Mouse (Mus musculus) right cerebral cortex, postnatal 10 days (tissue): ENCODE measurements at regions not wholly inside any gene's neighbourhood (a gene's known extent, or its start where the extent isn't known, plus 50 kb on each side); places are given as distances from the start of the nearest gene placed in this dataset.

Experiments
- DNase-seq, 2 experiments: peaks; one replicate each; pipeline ENCODE4 v3.0.0; 2021; ENCODE audit warnings: low spot score in 2 of 2

DNA sequence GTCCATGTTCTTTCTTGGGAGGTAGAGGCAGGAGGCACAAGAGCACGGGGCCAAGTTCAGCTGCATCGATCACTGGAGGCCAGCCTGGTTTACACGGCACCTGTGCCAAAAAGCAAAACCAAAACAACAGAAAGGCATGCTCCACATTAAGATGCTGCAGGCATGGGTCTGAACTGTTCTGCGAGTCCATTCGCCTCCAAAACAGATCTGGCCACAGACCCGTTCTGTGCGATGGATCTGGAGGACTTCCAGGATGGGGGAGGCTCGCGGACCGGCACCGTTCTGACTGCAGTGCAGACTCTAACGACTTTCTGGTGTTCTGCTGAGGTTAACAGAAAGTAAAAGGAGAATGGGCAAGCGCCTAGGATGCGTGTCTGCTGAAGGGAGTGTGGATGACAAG is 52.3 kb downstream of the A230072I06Rik start:
- DNase-seq: peak; percentile 48 to 60

DNA sequence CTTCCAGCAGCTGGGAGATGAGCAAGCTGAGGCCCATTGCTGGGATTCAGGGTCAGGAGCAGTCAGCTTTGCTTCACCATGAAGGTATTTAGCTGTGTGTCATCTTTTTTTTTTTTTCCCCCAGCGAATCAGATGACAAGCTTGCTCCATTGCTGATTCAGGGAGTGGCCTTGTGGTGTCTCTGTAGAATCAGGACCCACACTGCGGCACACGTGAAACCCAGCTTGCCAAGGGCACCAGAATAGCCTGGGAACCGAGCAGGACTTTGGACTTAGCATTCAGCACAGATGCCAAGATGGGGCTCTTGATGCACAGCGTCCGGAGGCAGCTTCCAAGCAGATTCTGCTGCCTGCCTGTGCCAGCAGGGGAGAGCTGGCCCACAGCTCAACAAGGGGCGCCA is 53.0 kb downstream of the A230072I06Rik start:
- peak; percentile 67 to 69 for DNase-seq

DNA sequence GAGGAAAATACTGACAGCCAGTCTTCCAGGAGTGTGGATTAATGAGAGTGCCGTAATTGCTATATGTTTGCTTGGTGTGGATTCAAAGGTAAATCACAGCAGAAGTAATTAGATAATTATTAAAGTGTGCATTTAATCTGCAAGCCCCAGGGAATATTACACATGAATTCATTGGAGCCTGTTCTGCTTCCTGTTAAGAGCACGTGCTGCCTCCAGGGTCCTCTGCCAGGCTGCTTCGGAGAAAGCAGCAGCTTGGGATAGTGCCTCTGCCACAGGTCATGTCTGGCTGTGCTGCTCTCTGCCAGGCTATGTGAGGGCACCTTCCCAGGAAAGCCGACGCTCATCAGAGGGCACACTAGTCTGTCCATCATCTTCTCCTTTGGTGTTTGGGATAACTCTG is 55.5 kb downstream of the A230072I06Rik start:
- DNase-seq: no peak

DNA sequence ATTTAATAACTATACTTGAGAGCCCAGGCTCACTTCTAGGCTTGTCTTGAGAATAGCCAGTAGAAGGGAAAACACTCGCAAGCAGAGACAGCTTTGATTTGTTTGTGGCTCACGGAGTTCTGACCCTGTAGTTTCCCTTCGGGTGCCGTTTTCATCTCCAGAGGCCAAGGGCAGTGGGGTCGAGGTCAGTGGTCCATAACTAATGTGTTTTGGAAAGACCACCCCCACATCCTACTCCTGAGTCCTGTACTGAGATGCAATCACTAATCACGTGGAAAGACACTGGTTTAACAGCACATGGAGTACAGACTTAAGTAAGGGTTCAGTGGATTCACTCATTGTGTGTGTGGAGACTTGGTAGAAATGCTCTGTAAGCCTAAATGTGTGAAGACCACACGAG is 56.0 kb downstream of the A230072I06Rik start:
- DNase-seq: no peak

DNA sequence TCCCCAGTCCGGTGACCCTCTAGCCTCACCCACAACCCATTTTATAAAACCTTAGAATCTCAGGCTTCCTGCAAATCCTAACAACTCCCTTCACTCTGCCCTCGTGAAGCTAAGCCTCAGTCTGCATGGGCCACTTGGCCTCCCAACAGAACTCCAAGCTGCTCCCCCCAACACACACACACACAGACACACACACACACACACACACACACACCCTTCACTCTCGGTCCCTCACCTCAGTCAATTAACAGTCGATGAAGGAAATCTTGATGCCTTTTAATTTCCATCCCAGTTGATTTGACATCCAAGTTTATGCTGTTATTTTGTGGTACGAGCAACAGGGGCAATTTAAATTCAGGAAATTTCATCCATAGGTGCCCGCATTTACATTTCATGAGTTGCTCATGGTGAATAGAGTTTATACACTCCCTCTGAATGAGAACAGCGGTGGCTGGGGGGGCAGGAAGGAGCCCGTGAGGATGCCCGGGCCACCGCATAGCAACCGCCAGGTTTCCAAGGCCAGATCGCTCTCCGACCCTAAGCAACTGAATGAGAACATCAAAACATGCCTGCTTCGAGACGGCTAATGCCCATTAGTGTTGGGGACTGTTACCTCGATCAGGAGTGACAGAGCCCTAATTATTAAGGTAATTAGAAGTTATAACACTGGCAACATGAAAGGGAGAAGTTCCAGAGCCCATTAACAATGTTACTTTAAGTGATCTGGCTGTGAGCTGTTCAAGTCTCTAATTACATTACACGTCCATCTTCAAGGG is 55.8 kb upstream of the Sox1 start:
- no peak for DNase-seq

DNA sequence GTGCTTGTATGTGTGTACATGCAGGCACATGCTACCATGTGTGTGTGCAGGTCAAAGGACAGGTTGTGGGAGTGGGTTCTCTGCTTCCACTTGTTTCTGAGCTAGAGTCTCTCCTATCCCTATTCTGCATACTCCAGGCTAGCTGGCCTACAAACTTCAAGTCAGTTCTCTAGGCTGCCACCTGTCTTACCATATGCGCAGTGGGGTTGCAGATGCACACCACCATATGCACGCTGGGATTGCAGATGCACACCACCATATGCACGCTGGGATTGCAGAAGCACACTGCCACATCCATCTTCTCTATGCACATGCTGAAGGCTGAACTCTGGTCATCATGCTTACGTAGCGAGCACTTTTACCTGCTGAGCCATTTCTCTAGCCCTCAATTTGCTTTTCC is 54.1 kb upstream of the Sox1 start:
- DNase-seq: no peak
